Mouse (Mus musculus) monocyte, adult 2 months (primary cell): ENCODE measurements around the gene Chd6.
"Not testable (repeated sequence)": the region's sequence is repeated elsewhere in the genome, so short reads cannot be mapped to it uniquely, and the experiment has no call there.

Experiments
- DNase-seq, 2 experiments: peaks; one replicate each; pipeline ENCODE4 v3.0.0; 2022; ENCODE audit warnings: low spot score in 2 of 2, low read depth in 1 of 2

The Chd6 gene

GRCm38 (mm10) chr2:160990339-160991070 lies 118.4 kb downstream of the Chd6 start:
- no peak for DNase-seq

GRCm38 (mm10) chr2:160987503-160987902 lies 121.4 kb downstream of the Chd6 start:
- DNase-seq, result no peak

GRCm38 (mm10) chr2:160982636-160983035 lies 126.2 kb downstream of the Chd6 start:
- no peak for DNase-seq

GRCm38 (mm10) chr2:160981791-160982190 lies 127.1 kb downstream of the Chd6 start:
- no peak for DNase-seq

GRCm38 (mm10) chr2:160978651-160979050 lies 130.2 kb downstream of the Chd6 start:
- no peak for DNase-seq

DNA sequence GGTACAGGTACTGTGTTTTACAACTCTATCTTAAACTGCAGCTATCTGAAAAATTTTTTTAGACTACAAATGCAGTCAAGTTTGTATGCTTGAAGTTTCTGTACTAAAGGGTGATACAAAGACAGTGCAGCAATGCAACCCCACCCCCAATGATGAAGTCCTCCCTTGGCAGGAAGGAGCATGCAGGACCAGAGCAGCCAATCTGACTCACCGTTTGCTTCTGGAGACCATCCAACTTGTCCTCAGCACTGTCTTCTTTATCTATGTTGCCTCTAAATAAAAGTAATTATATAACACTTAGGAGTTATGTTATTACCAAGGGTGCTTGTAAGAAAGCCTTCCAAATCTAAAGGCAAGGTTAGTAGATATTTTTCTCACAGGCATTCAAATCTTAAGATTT lies 131.6 kb downstream of the Chd6 start:
- no peak for DNase-seq

- DNase-seq, result no peak
These were observed 135.1 kb downstream of the Chd6 start for GRCm38 (mm10) chr2:160973648-160974215.

DNA sequence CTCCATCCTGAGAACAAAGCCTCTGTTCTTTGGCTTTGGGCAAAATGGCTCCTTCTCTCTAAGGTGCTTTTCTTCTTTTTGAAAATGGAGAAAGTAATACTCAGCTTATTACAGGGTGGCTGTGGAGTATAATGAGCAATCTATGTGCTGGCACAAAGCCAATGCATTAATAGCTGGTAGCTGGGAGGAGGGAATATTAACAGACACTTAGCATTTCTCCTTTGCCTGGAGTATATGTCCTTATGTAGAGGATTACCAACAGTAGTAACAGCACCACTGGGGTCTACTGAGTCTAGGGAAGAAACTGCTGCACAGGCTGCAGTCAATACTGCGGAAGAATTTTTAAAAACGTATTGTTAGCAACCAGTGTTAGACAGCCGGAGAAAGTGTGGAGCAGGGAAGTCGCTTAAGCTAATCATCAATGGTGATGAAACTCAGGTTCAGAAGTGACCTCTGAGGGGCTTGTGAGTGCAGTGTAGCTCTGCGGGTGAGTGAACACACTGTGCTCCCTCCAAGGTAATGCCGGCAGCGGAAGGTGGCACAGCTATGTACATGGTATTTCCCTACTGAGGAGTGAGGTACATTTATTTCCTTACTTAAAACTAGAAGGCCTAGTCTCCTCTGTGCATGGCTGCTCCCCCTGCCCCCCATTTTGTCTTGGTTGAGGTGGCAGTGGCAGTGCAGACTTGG lies 136.6 kb downstream of the Chd6 start:
- no peak for DNase-seq

GRCm38 (mm10) chr2:160962149-160962548 lies 146.7 kb downstream of the Chd6 start:
- DNase-seq, result no peak

- DNase-seq, result no peak
These were observed 147.8 kb downstream of the Chd6 start for GRCm38 (mm10) chr2:160960956-160961646.

GRCm38 (mm10) chr2:160959901-160960300 lies 149.0 kb downstream of the Chd6 start:
- no peak for DNase-seq

- DNase-seq, result no peak
These were observed 150.1 kb downstream of the Chd6 start for GRCm38 (mm10) chr2:160958737-160959136.

- not testable (repeated sequence) for DNase-seq
These were observed 151.1 kb downstream of the Chd6 start for GRCm38 (mm10) chr2:160957801-160958200.

DNA sequence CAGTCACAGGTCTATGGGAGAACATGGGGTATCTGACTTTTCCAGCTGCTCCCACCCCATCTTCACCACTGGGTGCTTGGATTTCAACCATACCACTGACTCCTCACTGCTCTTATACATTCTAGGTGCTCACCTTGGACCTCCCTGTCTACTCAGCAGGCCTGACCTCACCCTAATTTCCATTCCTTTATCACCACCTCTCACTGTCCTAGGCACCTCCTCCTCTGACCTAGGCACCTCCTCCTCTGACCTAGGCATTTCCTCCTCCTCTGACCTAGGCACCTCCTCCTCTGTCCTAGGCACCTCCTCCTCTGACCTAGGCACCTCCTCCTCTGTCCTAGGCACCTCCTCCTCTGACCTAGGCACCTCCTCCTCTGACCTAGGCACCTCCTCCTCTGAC lies 151.6 kb downstream of the Chd6 start:
- not testable (repeated sequence) for DNase-seq

- no peak for DNase-seq
These were observed 153.5 kb downstream of the Chd6 start for GRCm38 (mm10) chr2:160955331-160955730.

DNA sequence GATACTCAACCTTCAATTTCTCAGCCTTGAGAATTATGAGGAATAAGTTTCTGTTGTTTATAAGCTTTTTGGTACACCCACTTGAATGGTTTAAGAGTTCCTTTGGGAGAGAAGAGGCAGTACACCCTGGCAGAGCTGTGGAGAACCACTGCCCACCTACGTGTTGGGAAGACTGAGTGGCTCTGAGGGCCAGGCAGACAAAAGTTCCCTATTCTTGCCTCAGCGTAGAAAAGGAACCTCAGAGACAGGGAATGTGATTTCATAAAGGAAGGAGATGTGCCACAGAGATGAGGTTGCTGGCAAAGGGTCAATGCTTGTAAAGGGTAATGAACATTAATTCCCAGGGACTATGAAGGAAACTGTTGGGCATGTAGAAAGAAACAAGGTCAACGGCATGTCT lies 154.3 kb downstream of the Chd6 start:
- no peak for DNase-seq

DNA sequence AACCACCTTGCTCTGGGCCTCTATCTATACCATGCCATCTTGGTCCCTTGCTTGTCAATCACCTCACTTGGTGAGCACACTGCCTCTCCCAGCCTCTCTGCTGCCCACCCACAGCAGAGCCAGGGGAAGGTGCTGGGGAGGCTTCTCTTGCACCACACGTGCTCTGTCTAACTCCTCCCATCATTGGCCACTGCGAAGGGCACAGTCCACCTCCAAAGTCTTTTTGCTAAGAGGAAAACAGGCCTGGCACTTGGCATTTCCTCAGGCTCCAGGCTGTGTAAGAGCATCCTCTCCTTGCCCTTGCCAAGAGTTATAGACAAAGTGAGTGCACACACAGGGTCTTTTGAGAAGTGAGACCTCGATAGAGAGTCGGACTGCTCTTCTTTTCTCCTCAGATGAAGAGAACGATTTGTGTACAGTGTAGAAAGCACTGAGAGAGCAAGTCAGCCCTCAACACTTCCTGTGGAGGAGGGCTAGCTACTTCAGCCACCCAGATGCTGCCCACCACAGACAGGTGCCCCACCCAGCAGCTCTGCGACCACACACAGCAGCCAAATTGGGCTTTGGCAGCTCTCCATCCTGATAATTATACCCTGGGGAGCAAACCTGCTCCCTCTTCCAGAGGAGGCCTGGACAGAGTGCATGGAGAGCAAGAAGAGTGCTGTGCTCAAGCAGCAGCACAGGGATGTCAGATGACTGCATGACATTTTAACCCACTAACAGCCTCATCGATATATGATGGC lies 155.6 kb downstream of the Chd6 start:
- DNase-seq, result no peak

- no peak for DNase-seq
These were observed 157.3 kb downstream of the Chd6 start for GRCm38 (mm10) chr2:160951595-160951994.

DNA sequence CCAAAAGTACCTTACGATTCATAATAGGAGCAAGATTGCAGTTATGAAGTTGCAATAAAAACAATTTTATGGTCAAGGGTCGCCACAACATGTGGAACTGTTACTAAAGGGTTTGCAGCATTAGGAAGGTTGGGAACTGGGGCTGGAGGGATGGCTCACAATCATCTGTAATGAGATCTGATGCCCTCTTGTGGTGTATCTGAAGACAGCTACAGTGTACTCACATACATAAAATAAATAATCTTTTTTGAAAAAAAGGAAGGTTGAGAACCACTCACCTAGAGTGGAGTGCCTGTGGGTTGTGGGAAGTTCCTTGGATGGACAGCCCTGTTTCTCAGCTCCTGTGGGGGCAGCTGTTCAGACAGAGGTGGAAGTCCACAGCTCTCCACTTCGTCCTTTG lies 166.4 kb downstream of the Chd6 start:
- DNase-seq, result no peak

DNA sequence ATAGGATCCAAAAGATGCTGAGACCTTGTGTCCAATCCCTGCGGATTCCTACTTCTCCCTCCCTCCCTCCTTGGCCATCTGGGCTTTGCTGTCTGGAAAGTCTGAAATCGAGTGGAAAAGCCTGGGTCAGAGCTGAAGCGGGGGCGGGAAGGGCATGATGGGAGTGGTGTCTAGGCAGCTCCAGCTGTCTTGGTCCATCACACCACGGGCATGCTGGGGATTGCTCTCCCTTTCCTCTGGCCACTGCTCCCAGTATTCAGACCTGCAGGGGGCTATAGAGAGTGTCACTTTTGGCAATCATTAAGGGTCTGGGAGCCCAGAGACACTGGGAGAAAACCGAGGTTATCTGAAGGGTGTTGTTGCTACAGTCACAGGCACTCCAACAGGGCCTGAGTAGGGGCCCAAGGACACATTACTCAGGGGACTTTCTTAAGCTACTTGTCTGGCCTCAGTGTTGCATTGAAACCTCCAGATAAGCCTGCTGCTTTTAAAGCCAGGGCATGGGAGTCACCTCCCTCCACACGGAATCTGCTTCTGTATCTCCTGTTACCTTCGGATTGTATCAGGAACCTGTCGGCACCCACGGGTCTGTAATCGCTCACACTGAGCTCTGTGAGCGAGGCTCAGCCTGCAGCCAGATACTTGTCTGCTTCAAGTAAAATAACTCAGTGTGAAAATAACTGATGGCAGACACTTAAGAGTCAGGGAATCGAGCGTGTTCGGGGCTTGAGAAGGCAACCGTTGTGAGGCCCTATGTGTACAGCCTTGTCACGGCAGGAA lies 167.8 kb downstream of the Chd6 start:
- DNase-seq, result no peak
